Comparison of ENCODE assay signal across 19 mouse cellular contexts in the genomic region with DNA sequence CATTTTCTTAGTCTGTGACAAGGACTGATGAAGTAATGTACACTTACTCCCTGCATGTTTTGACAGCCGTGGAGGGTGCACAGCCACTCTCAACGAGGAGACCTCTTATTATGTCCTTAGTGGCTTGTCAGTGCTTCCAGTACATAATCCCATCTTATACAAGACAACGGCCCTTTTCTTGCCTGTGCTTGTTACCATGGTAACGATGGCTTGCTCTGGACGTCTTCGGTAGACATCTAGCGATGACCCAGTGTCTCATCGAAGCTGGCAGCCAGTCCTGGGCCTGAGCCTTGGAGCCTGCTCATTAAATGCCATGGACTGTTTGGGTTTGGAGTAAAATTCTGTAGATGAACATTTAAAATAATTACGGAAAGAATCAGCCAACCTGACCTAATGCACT.
DNase-seq lines count a peak whose midpoint lies in the region; ATAC-seq and TF ChIP-seq lines count a peak whose summit lies in the region.
"Had no signal": no experiment of that assay in that cellular context is flagged by ENCODE, and none has a peak within 500 bp of the region (broad histone marks: within the 10 kb centered on the region; RNA-seq: fewer than 3 reads in every experiment).

No protein-coding gene starts in this region.

- peaks cover 6% of the 10 kb centered on the region for H3K4me1 ChIP-seq in forebrain, embryonic 15.5 days
- peaks cover 9% of the 10 kb centered on the region; the same call in 1 of the 2 replicates for H3K4me1 ChIP-seq in midbrain, embryonic 16.5 days (ENCODE audit: control insufficient read depth, insufficient read depth, low read length)
- H3K4me1 ChIP-seq in kidney, embryonic 15.5 days = no peaks in the 10 kb centered on the region
- no peaks in the 10 kb centered on the region for H3K4me1 ChIP-seq in kidney, adult 2 months (ENCODE audit: control insufficient read depth, insufficient read depth, low read length)
- H3K4me1 ChIP-seq: heart, embryonic 12.5 days; limb, embryonic 10.5 days; liver, embryonic 13.5 days; megakaryocyte, embryonic 14.5 days had no signal

- no peaks in the 10 kb centered on the region for H3K27me3 ChIP-seq in forebrain, embryonic 15.5 days
- no peaks in the 10 kb centered on the region for H3K27me3 ChIP-seq in midbrain, embryonic 16.5 days (ENCODE audit: control insufficient read depth, insufficient read depth, low read depth, low read length)
- H3K27me3 ChIP-seq in kidney, embryonic 15.5 days = no peaks in the 10 kb centered on the region
- no peaks in the 10 kb centered on the region for H3K27me3 ChIP-seq in kidney, adult 2 months (replicated peaks; ENCODE audit: control insufficient read depth, insufficient read depth, low read length)
- H3K27me3 ChIP-seq: CH12.LX; heart, embryonic 12.5 days; liver, embryonic 13.5 days; megakaryocyte, embryonic 14.5 days had no signal

- no peaks in the 10 kb centered on the region for H3K9me3 ChIP-seq in forebrain, embryonic 15.5 days
- H3K9me3 ChIP-seq in midbrain, embryonic 16.5 days (replicated peaks; ENCODE audit: control insufficient read depth, low read length, poor library complexity, severe bottlenecking) = no peaks in the 10 kb centered on the region
- H3K9me3 ChIP-seq in kidney, embryonic 15.5 days (replicated peaks) = no peaks in the 10 kb centered on the region
- H3K9me3 ChIP-seq: heart, embryonic 12.5 days; limb, embryonic 10.5 days; liver, embryonic 13.5 days; megakaryocyte, embryonic 14.5 days had no signal

- no peak for TF ChIP-seq POLR2A in kidney, adult 2 months (IDR thresholded peaks at IDR 0.05; ENCODE audit: low read depth, low read length)

- peak; percentile 51 to 52 for DNase-seq in cerebellum, postnatal 14 days
- no peak for DNase-seq in cerebellum, adult 8-10 months
- peak; percentile 26 to 28 for DNase-seq in left cerebral cortex, postnatal 25 days (ENCODE audit: low spot score in 2 of 2)
- DNase-seq in left cerebral cortex, postnatal 10 days (ENCODE audit: extremely low spot score in 1 of 2, low spot score in 2 of 2) = no peak
- no peak for DNase-seq in kidney, adult 2 months
- DNase-seq: adrenal gland, postnatal 25 days; heart, postnatal 36 days; kidney, postnatal 14 days; liver, embryonic 13.5 days had no signal

- no peaks in the 10 kb centered on the region for H3K36me3 ChIP-seq in forebrain, embryonic 15.5 days
- H3K36me3 ChIP-seq in midbrain, embryonic 16.5 days (ENCODE audit: control insufficient read depth, insufficient read depth, low read length) = no peaks in the 10 kb centered on the region
- no peaks in the 10 kb centered on the region for H3K36me3 ChIP-seq in kidney, embryonic 15.5 days
- no peaks in the 10 kb centered on the region for H3K36me3 ChIP-seq in kidney, adult 2 months (ENCODE audit: control insufficient read depth, insufficient read depth, low read length)
- H3K36me3 ChIP-seq: heart, embryonic 12.5 days; limb, embryonic 10.5 days; liver, embryonic 13.5 days had no signal

- intact Hi-C loops in left cerebral cortex, postnatal 25 days (cut with DNase I) = no loop called here
- intact Hi-C loops in left cerebral cortex, postnatal 10 days (cut with DNase I) = no loop called here

- ATAC-seq in forebrain, embryonic 15.5 days (replicated peaks) = peak; percentile 57; the same call in 1 of the 2 replicates
- ATAC-seq in midbrain, embryonic 16.5 days = peak; percentile 92
- ATAC-seq in kidney, embryonic 15.5 days (replicated peaks; ENCODE audit: low FRiP score) = no peak
- ATAC-seq: activated CD4-positive, CD25-positive, alpha-beta regulatory T cell, adult 4 months; intestine, postnatal 0 days; lung, postnatal 0 days had no signal

- no peak overlapping the region for H3K4me3 ChIP-seq in forebrain, embryonic 15.5 days
- no peak overlapping the region for H3K4me3 ChIP-seq in midbrain, embryonic 16.5 days (ENCODE audit: low read depth, low read length)
- no peak overlapping the region for H3K4me3 ChIP-seq in kidney, embryonic 15.5 days (replicated peaks)
- no peak overlapping the region for H3K4me3 ChIP-seq in kidney, adult 2 months (ENCODE audit: insufficient read depth, low read depth, low read length)
- H3K4me3 ChIP-seq: heart, embryonic 12.5 days; limb, embryonic 10.5 days; liver, embryonic 13.5 days; megakaryocyte, embryonic 14.5 days had no signal

- no peak overlapping the region for H3K9ac ChIP-seq in forebrain, embryonic 15.5 days (replicated peaks)
- H3K9ac ChIP-seq in midbrain, embryonic 16.5 days (ENCODE audit: low read depth, low read length) = no peak overlapping the region
- no peak overlapping the region for H3K9ac ChIP-seq in kidney, embryonic 15.5 days
- H3K9ac ChIP-seq: heart, embryonic 12.5 days; liver, embryonic 13.5 days had no signal

- 28% methylated on average over 9 of the region's 9 CpGs for WGBS in forebrain, embryonic 15.5 days
- whole genome bisulfite sequencing in midbrain, embryonic 16.5 days = 20% methylated on average over 9 of the region's 9 CpGs
- 78% methylated on average over 9 of the region's 9 CpGs for WGBS in kidney, embryonic 15.5 days
- 83% methylated on average over 9 of the region's 9 CpGs for WGBS in kidney, adult 2 months

- no peak overlapping the region for H3K27ac ChIP-seq in forebrain, embryonic 15.5 days (replicated peaks)
- peak overlapping the region; percentile 70 for H3K27ac ChIP-seq in midbrain, embryonic 16.5 days (ENCODE audit: low read length)
- H3K27ac ChIP-seq in kidney, embryonic 15.5 days = no peak overlapping the region
- no peak overlapping the region for H3K27ac ChIP-seq in kidney, adult 2 months (ENCODE audit: insufficient read depth, low read depth, low read length)
- H3K27ac ChIP-seq: limb, embryonic 10.5 days; liver, embryonic 13.5 days had no signal

- no peak overlapping the region for H3K4me2 ChIP-seq in forebrain, embryonic 15.5 days (replicated peaks)
- peak overlapping the region; percentile 5; the same call in 1 of the 2 replicates for H3K4me2 ChIP-seq in midbrain, embryonic 16.5 days (ENCODE audit: low read length)
- no peak overlapping the region for H3K4me2 ChIP-seq in kidney, embryonic 15.5 days
- H3K4me2 ChIP-seq: heart, embryonic 12.5 days; liver, embryonic 13.5 days had no signal

- no peak for TF ChIP-seq CTCF in kidney, adult 2 months (conservative IDR thresholded peaks at IDR 0.05; ENCODE audit: insufficient read depth, insufficient read length, low read depth, low read length)

Comparison
In these comparisons a context has a peak if more than half of its experiments do, and no peak if none do; other contexts are left out.
1. DNase-seq: peak in cerebellum, postnatal 14 days (2 of 2) and left cerebral cortex, postnatal 25 days (2 of 2); none in cerebellum, adult 8-10 months (single experiment), left cerebral cortex, postnatal 10 days (0 of 2) and kidney, adult 2 months (single experiment).